Mouse (Mus musculus): ENCODE measurements around the gene Ptger3. TPM values are rescaled to one million over a fixed set of nuclear protein-coding genes. Genes with fewer than 3 reads are reported as not detected.

Ptger3 gene
- polyA plus RNA-seq, 1 experiment from 2014 or later = 3.4 TPM

DNA sequence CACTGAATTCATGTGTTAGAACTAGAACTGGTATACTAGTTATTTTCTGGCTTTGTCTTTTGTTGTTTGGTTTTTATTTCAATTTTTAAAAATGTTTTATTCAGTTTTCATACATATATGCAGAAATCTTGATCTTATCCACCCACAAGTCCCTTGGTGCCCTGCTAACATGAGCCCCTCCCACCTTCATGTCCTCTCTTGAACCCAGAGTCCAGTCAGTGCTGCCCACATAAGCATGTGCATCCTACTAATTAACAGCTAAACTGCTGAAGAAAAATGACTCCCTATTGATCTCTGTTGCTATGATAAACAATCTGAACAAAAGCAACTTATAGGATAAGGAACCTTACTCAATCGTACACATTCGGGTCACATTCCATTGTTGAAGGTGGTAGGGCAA lies 17.4 kb upstream of the Ptger3 start:
- 94% methylated on average over 2 of the region's 2 CpGs for WGBS
- peaks cover 58% of the 10 kb centered on the region for H3K36me3 ChIP-seq (ENCODE audit: control insufficient read depth, insufficient read depth, low read length)
- H3K27me3 ChIP-seq (ENCODE audit: control insufficient read depth, insufficient read depth, low read length) = no peaks in the 10 kb centered on the region
- H3K4me3 ChIP-seq (ENCODE audit: control insufficient read depth in 1 of 2, insufficient read depth in 1 of 2, low read depth in 1 of 2, low read length in 2 of 2) = no peak overlapping the region
- no peaks in the 10 kb centered on the region for H3K9me3 ChIP-seq (ENCODE audit: control insufficient read depth, low read length)
- ATAC-seq (ENCODE audit: insufficient number of reproducible peaks, insufficient read depth, low FRiP score, low read depth) = no peak
- H3K9ac ChIP-seq (ENCODE audit: low read length) = no peak overlapping the region
- H3K4me2 ChIP-seq (ENCODE audit: low read length) = no peak overlapping the region
- no peaks in the 10 kb centered on the region for H3K4me1 ChIP-seq (ENCODE audit: control insufficient read depth in 2 of 2, insufficient read depth in 2 of 2, low read length in 2 of 2)
- H3K27ac ChIP-seq (replicated peaks in 1 of 2; ENCODE audit: control insufficient read depth in 1 of 2, insufficient read depth in 1 of 2, low read depth in 2 of 2, low read length in 2 of 2) = no peak overlapping the region

DNA sequence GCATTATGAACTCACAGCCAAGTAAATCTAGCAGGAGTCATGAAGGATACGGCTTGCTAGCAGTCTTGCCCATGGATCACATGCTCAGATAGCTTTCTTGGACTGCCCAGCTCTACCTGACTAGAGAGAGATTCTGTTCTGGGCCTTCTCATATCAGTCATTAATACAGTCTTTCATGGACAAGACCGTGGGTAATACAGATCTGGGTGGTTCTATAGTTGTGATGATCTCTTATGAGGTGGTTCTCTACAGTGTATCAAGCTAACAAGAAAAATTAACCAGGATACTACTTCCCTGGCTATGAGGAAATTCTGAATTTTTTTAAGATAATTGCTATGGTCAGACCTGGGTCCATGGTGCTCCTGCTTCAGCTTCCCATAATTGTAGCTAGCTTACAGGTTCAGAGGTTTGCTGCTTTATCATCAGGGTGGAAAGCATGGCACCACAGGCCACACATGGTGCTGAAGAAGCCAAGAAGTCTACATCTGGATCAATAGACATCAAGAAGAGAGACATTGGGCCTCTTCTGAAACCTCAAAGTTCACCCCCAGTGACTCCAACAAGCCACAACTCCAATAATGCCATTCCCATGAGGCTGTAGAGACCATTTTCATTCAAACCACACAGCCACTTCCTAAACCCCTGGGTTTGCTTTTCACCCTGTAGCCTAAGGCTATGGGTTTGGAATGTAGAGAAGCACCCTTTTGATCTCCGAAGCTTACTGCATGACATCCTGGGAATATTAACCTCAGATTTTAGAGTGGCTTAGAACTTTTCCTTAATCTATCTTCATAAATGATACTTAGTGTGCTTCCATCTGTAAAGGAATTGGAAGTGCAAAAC lies 16.7 kb upstream of the Ptger3 start:
- Histone ChIP-seq H3K27me3 (ENCODE audit: control insufficient read depth, insufficient read depth, low read length) (no peaks in the 10 kb centered on the region), H3K4me1 (ENCODE audit: control insufficient read depth in 2 of 2, insufficient read depth in 2 of 2, low read length in 2 of 2) (no peaks in the 10 kb centered on the region), H3K27ac (replicated peaks in 1 of 2; ENCODE audit: control insufficient read depth in 1 of 2, insufficient read depth in 1 of 2, low read depth in 2 of 2, low read length in 2 of 2) (no peak overlapping the region), H3K36me3 (ENCODE audit: control insufficient read depth, insufficient read depth, low read length) (peaks cover 51% of the 10 kb centered on the region), H3K9ac (ENCODE audit: low read length) (no peak overlapping the region), H3K9me3 (ENCODE audit: control insufficient read depth, low read length) (no peaks in the 10 kb centered on the region), H3K4me2 (ENCODE audit: low read length) (no peak overlapping the region), H3K4me3 (ENCODE audit: control insufficient read depth in 1 of 2, insufficient read depth in 1 of 2, low read depth in 1 of 2, low read length in 2 of 2) (no peak overlapping the region)
- WGBS = 98% methylated on average over 3 of the region's 3 CpGs
- ATAC-seq (ENCODE audit: insufficient number of reproducible peaks, insufficient read depth, low FRiP score, low read depth) = no peak

DNA sequence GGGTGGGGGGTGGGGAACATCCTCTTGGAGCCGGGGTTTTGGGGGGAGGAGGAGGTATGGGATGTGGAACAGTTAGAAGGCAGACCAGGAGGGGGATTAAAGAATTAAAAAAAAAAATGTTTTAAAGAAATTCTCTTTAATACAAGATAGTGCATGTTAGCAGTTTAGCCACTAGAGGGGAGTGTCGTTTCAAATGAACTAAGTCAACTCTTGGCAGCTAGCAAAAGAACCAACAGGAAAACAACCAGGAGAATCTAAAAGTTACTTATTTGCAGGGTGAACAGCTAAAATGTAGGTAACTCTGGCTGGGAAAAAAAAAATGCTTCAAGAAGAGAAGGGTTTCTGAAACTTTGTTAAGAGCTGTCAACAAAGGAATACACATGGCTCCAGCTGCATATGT lies 1.5 kb upstream of the Ptger3 start:
- Histone ChIP-seq H3K4me2 (ENCODE audit: low read length) (no peak overlapping the region), H3K4me3 (ENCODE audit: control insufficient read depth in 1 of 2, insufficient read depth in 1 of 2, low read depth in 1 of 2, low read length in 2 of 2) (no peak overlapping the region)
- no peak for ATAC-seq (ENCODE audit: insufficient number of reproducible peaks, insufficient read depth, low FRiP score, low read depth)

DNA sequence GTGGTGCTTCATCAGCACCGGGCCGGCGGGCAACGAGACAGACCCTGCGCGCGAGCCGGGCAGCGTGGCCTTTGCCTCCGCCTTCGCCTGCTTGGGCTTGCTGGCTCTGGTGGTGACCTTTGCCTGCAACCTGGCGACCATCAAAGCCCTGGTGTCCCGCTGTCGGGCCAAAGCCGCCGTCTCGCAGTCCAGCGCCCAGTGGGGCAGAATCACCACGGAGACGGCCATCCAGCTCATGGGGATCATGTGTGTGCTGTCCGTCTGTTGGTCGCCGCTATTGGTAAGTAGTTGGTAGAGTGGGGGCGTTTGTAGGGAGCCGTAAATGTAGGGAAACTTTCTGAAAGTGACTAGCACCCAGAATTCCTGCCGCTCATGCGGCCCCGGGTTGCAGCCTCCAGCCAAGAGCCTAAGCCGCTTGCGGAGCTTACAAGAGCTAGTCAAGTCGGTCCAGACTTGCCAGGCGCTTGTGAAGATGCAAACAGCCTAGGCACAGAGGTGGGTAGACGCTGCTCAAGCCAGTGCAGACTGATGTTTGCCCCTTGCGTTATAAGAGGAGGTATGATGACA lies 957 bp downstream of the Ptger3 start:
- peaks cover 34% of the 10 kb centered on the region for H3K27me3 ChIP-seq (ENCODE audit: control insufficient read depth, insufficient read depth, low read length)
- no peak overlapping the region for H3K27ac ChIP-seq (replicated peaks in 1 of 2; ENCODE audit: control insufficient read depth in 1 of 2, insufficient read depth in 1 of 2, low read depth in 2 of 2, low read length in 2 of 2)
- H3K9me3 ChIP-seq (ENCODE audit: control insufficient read depth, low read length) = no peaks in the 10 kb centered on the region
- peak overlapping the region; percentile 96 for H3K4me2 ChIP-seq (ENCODE audit: low read length)
- H3K4me3 ChIP-seq (ENCODE audit: control insufficient read depth in 1 of 2, insufficient read depth in 1 of 2, low read depth in 1 of 2, low read length in 2 of 2) = peak overlapping the region; percentile 49 to 53
- H3K9ac ChIP-seq (ENCODE audit: low read length) = no peak overlapping the region
- peaks cover 4 to 10% of the 10 kb centered on the region in 2 experiments; a peak in 2 of 4 replicates for H3K4me1 ChIP-seq (ENCODE audit: control insufficient read depth in 2 of 2, insufficient read depth in 2 of 2, low read length in 2 of 2)
- no peaks in the 10 kb centered on the region for H3K36me3 ChIP-seq (ENCODE audit: control insufficient read depth, insufficient read depth, low read length)
- WGBS = 3% methylated on average over 34 of the region's 34 CpGs
- ATAC-seq (ENCODE audit: insufficient number of reproducible peaks, insufficient read depth, low FRiP score, low read depth) = no peak

More for the DNA sequence above, 1.5 kb upstream of the Ptger3 start:
- Histone ChIP-seq H3K36me3 (ENCODE audit: control insufficient read depth, insufficient read depth, low read length) (no peaks in the 10 kb centered on the region), H3K9me3 (ENCODE audit: control insufficient read depth, low read length) (no peaks in the 10 kb centered on the region), H3K4me1 (ENCODE audit: control insufficient read depth in 2 of 2, insufficient read depth in 2 of 2, low read length in 2 of 2) (peaks cover 4 to 10% of the 10 kb centered on the region in 2 experiments; a peak in 2 of 4 replicates), H3K27me3 (ENCODE audit: control insufficient read depth, insufficient read depth, low read length) (peaks cover 34% of the 10 kb centered on the region), H3K9ac (ENCODE audit: low read length) (no peak overlapping the region), H3K27ac (replicated peaks in 1 of 2; ENCODE audit: control insufficient read depth in 1 of 2, insufficient read depth in 1 of 2, low read depth in 2 of 2, low read length in 2 of 2) (no peak overlapping the region)
- 0% methylated on average over 2 of the region's 2 CpGs for WGBS

DNA sequence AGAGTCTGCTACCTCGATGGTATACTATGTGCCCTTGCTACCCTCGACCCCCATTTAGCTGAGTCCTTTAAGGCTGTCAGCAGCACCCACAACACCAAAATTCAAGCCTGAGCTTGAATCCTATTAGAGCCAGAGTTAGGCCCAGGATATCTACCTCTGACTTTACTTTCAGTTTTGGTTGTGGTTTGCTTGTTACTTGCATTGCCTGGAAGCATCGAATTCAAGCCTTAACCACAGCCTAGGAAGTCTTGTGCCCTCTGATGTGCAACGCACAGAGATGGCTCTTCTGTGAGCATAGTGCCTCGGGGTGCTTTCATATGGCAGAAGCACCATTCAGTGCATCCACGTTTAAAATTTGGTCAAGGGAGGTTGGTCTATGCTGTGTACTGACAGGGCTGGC lies 5.3 kb downstream of the Ptger3 start:
- Histone ChIP-seq H3K4me1 (ENCODE audit: control insufficient read depth in 2 of 2, insufficient read depth in 2 of 2, low read length in 2 of 2) (peaks cover 0 to 6% of the 10 kb centered on the region in 2 experiments; a peak in 2 of 4 replicates), H3K9me3 (ENCODE audit: control insufficient read depth, low read length) (no peaks in the 10 kb centered on the region), H3K4me2 (ENCODE audit: low read length) (no peak overlapping the region), H3K9ac (ENCODE audit: low read length) (no peak overlapping the region), H3K4me3 (ENCODE audit: control insufficient read depth in 1 of 2, insufficient read depth in 1 of 2, low read depth in 1 of 2, low read length in 2 of 2) (no peak overlapping the region), H3K36me3 (ENCODE audit: control insufficient read depth, insufficient read depth, low read length) (no peaks in the 10 kb centered on the region), H3K27me3 (ENCODE audit: control insufficient read depth, insufficient read depth, low read length) (peaks cover 23% of the 10 kb centered on the region), H3K27ac (replicated peaks in 1 of 2; ENCODE audit: control insufficient read depth in 1 of 2, insufficient read depth in 1 of 2, low read depth in 2 of 2, low read length in 2 of 2) (no peak overlapping the region)
- 74% methylated on average over 6 of the region's 6 CpGs for WGBS
- ATAC-seq (ENCODE audit: insufficient number of reproducible peaks, insufficient read depth, low FRiP score, low read depth) = no peak

DNA sequence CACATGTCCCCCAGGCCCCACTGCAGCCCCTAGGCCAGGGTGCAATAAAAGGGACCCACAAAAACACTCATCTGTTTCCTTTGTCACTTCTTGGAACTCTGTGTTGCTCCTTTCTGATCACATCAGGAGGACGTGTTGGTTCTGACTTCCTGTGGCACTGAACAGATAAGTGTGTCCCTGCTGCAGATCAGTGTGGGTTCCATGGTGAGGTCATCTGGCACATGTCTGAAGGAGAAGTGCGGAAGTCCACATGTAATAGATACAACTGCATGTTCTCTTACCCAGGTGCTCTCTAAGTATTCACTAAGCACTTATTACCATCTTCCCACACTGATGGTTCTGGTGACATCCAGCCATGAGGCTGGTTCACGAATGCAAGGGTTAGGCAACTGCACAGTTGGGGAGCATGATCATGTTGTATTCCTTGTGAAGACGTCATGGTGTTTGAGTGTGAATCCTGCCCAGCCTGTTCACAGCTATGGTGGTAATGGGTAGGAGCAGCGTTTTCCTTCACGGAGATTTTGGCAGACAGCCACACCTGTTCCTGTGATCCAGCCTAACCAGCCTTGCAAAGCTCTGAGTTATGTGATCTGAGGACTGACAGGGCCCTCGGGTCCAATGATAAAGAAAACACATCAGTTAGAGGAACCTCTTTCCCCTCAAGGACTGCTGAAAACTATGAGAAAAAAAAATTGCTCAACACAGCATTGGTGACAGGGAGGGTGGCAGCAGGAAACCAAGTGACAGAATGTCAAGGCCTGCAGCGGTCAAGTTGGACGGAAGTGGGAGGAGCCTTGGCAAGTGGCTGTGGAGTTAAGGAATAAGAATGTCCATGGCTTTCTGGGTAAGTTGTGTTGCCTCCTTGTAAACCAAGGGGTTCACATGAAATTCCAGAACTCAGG lies 9.0 kb downstream of the Ptger3 start:
- no peak for ATAC-seq (ENCODE audit: insufficient number of reproducible peaks, insufficient read depth, low FRiP score, low read depth)
- Histone ChIP-seq H3K9ac (ENCODE audit: low read length) (no peak overlapping the region), H3K4me3 (ENCODE audit: control insufficient read depth in 1 of 2, insufficient read depth in 1 of 2, low read depth in 1 of 2, low read length in 2 of 2) (no peak overlapping the region), H3K9me3 (ENCODE audit: control insufficient read depth, low read length) (no peaks in the 10 kb centered on the region), H3K27me3 (ENCODE audit: control insufficient read depth, insufficient read depth, low read length) (no peaks in the 10 kb centered on the region), H3K27ac (replicated peaks in 1 of 2; ENCODE audit: control insufficient read depth in 1 of 2, insufficient read depth in 1 of 2, low read depth in 2 of 2, low read length in 2 of 2) (no peak overlapping the region), H3K36me3 (ENCODE audit: control insufficient read depth, insufficient read depth, low read length) (no peaks in the 10 kb centered on the region), H3K4me2 (ENCODE audit: low read length) (no peak overlapping the region), H3K4me1 (ENCODE audit: control insufficient read depth in 2 of 2, insufficient read depth in 2 of 2, low read length in 2 of 2) (peaks cover 3 to 14% of the 10 kb centered on the region in 2 experiments)
- WGBS = 44% methylated on average over 9 of the region's 9 CpGs

DNA sequence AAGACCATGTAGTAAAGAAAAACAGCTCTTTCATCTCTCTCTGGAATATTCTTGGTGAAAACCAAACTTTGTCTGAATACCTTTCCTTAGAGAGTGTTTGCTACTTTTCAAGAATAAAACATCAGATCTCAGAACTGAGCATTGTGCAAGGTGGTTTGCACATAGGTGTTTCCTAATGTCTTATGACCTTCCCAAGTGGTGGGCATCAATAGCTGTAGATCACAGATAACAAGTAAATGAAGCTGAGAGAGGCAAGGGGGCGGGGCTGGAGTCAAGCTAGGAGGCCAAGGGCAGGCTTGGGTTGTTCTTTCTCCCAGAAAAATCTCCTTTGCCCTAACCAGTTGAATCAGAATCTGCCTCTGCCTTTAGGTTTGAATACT lies 9.6 kb downstream of the Ptger3 start:
- H3K9ac ChIP-seq (ENCODE audit: low read length) = no peak overlapping the region
- no peaks in the 10 kb centered on the region for H3K9me3 ChIP-seq (ENCODE audit: control insufficient read depth, low read length)
- no peaks in the 10 kb centered on the region for H3K36me3 ChIP-seq (ENCODE audit: control insufficient read depth, insufficient read depth, low read length)
- H3K27ac ChIP-seq (replicated peaks in 1 of 2; ENCODE audit: control insufficient read depth in 1 of 2, insufficient read depth in 1 of 2, low read depth in 2 of 2, low read length in 2 of 2) = no peak overlapping the region
- H3K4me3 ChIP-seq (ENCODE audit: control insufficient read depth in 1 of 2, insufficient read depth in 1 of 2, low read depth in 1 of 2, low read length in 2 of 2) = no peak overlapping the region
- no peak for ATAC-seq (ENCODE audit: insufficient number of reproducible peaks, insufficient read depth, low FRiP score, low read depth)
- WGBS = 81% methylated on average over 1 of the region's 1 CpGs
- no peaks in the 10 kb centered on the region for H3K27me3 ChIP-seq (ENCODE audit: control insufficient read depth, insufficient read depth, low read length)
- H3K4me2 ChIP-seq (ENCODE audit: low read length) = no peak overlapping the region
- H3K4me1 ChIP-seq (ENCODE audit: control insufficient read depth in 2 of 2, insufficient read depth in 2 of 2, low read length in 2 of 2) = peaks cover 3 to 14% of the 10 kb centered on the region in 2 experiments
